Mouse (Mus musculus): ENCODE data around the gene Scamp3. TPM values are rescaled to one million over a fixed set of nuclear protein-coding genes. Genes with fewer than 3 reads are reported as not detected.

Gene Scamp3
- 58.2 and 64.2 TPM in 2 replicates for total RNA-seq (2017)

DNA sequence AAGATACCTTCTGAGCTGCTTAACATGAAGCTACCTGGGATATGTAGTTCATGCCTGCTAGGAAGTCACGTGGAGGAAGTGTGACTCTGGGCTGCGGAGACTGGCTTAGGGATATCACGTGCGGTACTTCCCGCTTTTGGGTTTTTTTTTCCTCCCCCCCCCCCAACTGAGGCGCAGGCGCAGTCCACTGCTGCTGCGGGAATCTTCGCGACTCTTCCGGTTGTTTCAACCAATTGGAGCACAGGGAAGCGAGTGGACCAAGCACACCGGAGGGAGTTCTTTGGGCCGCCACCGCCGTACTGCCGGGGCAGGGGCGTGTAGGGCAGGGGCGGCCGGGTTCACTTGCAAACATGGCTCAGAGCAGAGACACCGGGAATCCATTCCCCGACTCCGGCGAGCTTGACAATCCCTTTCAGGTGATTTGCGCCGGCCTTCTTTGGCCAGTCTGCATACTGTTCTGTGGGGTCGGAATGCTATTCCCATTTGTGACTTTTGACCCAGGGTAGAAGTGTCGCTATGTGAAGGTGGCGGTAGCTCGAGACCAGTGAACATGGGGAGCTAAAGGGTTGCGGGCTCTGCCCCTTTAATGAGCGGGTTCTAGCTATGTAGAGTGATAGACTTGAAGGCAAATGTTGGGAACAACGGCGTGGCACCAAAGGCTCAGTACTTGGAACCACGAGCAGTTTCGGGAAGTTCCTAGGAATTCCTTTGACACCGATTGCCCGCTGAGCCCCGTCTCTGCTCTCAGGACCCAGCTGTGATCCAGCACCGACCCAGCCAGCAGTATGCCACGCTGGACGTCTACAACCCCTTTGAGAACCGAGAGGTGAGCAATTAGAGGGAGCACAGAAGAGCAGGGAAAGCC lies at the start of gene Scamp3:
TSS of gene Scamp3 (plus strand) at position 232 of the 865 bp plus-strand sequence.
- ATAC-seq (ENCODE audit: extremely low read depth, insufficient number of reproducible peaks, low FRiP score, poor library complexity, severe bottlenecking): peak; percentile 90

DNA sequence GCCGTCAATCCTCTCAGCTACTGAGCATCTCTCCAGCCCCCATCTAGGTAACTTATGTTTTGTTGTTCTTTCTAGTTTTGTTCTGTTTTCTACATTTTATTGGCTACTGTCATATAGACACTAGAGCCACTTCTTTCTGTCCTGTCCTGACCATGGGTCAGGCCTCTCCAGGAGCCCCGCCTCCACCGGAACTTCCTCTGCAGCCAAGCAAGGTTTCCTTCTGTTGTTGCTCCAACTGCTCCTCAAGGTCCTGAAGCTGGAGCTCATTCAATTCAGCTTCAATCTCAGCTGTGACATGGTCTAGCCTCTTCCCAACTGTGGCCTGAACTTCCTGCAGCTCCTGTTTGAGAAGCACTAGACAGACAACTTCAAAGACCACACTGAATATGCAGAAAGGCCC lies 47.4 kb upstream of the Scamp3 start:
- no peak for ATAC-seq (ENCODE audit: extremely low read depth, insufficient number of reproducible peaks, low FRiP score, poor library complexity, severe bottlenecking)

- no peak for ATAC-seq (ENCODE audit: extremely low read depth, insufficient number of reproducible peaks, low FRiP score, poor library complexity, severe bottlenecking)
These were observed 45.5 kb upstream of the Scamp3 start for GRCm38 (mm10) chr3:89131816-89132215.

GRCm38 (mm10) chr3:89132285-89133062 lies 44.8 kb upstream of the Scamp3 start:
- ATAC-seq (ENCODE audit: extremely low read depth, insufficient number of reproducible peaks, low FRiP score, poor library complexity, severe bottlenecking): no peak

DNA sequence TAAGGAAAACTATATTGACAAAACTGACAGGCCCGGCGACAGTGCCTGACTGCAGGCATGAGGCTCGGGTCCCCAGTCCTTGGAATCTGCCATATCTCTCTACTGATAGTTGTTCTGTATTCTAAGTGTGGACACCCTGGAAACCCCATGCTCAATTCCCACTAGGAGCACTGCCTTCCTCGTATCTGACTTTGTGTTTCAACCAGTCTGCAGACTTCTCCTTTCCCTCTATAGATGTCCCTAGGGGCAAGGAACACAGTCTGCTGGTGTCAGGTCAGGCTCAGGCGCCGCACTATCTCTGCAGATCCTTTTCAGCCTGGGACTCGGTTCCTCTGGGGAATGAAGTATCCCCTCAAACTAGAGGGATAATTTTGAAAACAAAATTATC lies 44.2 kb upstream of the Scamp3 start:
- ATAC-seq (ENCODE audit: extremely low read depth, insufficient number of reproducible peaks, low FRiP score, poor library complexity, severe bottlenecking): no peak

- no peak for ATAC-seq (ENCODE audit: extremely low read depth, insufficient number of reproducible peaks, low FRiP score, poor library complexity, severe bottlenecking)
These were observed 43.5 kb upstream of the Scamp3 start for GRCm38 (mm10) chr3:89133752-89134151.

DNA sequence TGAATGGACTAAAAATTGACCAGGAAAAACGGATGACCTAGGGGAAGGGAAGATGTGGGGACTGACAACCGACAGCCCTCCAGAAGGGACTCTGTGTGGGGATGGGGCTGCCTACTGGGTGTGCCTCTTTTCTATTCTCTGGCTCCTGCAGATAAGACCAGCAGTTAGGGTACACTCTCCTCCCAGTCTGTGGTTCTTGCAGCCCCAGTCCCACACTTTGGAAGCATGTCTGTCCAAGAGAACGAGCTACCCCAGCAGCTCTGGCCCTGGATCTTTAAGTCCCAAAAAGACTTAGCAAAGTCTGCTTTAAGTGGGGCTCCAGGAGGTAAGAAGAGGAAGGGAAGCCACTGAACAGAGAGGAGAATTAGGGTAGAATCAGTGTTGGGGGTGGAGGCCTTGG lies 41.3 kb upstream of the Scamp3 start, which contains the start of gene Pklr:
TSS of gene Pklr (plus strand) at position 185 of the 400 bp plus-strand sequence.
- ATAC-seq (ENCODE audit: extremely low read depth, insufficient number of reproducible peaks, low FRiP score, poor library complexity, severe bottlenecking): no peak

GRCm38 (mm10) chr3:89136365-89136764 lies 40.9 kb upstream of the Scamp3 start:
- no peak for ATAC-seq (ENCODE audit: extremely low read depth, insufficient number of reproducible peaks, low FRiP score, poor library complexity, severe bottlenecking)

DNA sequence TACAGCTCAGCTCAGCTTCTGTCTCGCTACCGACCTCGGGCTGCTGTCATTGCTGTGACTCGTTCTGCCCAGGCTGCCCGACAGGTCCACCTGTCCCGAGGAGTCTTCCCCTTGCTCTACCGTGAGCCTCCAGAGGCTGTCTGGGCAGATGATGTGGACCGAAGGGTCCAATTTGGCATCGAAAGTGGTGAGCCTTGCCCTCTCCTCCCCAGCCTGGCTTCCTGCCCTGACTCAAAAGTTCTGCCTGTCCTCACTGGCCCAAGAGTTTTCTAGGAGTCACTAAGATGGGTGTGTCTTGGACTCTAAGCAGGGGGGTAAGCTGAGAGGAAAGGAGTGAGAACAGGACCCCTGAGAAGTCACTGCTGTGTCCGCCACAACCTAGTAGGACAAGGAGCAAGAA lies 32.5 kb upstream of the Scamp3 start:
- no peak for ATAC-seq (ENCODE audit: extremely low read depth, insufficient number of reproducible peaks, low FRiP score, poor library complexity, severe bottlenecking)

DNA sequence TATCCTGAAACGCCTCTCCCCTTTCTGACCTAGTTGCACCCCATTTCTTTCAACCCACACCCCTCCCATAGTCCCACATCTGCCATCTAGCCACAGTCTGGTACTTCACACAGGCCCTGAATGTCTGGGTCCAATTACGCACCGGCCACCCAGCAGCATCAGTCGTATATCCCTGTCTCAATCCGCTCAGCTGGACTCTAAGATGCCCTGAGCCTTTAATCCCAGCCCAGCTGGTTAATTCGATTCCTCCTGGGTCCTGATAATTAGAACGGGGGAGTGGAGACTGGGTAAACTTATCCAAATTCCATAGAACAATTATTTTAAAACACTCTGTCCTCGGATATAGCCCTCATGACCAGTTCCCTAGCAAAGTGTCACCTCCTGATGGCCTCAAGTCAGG lies 31.7 kb upstream of the Scamp3 start:
- no peak for ATAC-seq (ENCODE audit: extremely low read depth, insufficient number of reproducible peaks, low FRiP score, poor library complexity, severe bottlenecking)

- no peak for ATAC-seq (ENCODE audit: extremely low read depth, insufficient number of reproducible peaks, low FRiP score, poor library complexity, severe bottlenecking)
These were observed 29.9 kb upstream of the Scamp3 start for GRCm38 (mm10) chr3:89147101-89147978.

DNA sequence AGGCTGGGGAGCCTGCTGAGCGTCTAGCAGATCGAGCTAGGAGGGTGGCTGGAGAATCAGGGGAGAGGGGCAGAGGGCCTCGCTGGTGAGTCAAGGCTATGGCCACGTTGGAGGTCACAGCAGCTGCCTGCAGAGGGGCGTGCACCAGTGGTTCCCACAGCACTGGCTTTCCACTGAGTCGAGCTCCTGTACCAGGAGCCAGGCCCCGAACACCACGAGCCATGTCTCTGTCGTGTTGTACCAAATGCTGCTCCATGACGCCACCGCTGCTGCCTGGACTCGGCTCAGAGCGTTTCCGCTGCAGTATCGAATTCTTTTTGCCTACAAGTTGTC lies 29.3 kb upstream of the Scamp3 start:
- ATAC-seq (ENCODE audit: extremely low read depth, insufficient number of reproducible peaks, low FRiP score, poor library complexity, severe bottlenecking): no peak

DNA sequence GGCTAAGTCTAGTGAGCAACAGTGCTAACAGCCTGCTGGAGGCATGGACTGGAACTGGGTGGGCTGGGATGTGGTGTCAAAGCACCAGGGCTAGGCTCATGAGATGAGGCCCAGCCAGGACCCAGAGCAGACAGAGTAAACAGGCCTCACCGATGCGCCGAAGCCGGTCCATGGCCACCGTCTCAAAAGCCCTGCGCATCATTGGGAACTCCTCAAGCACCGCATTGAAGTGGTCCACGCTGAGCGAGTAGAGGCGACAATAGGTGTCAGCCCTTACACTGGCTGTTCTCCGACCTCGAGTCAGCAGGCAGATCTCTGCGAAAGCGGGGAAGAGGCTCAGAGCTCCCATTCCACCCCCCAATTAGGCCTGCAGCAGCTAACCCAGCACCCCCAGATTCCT lies 28.7 kb upstream of the Scamp3 start:
- no peak for ATAC-seq (ENCODE audit: extremely low read depth, insufficient number of reproducible peaks, low FRiP score, poor library complexity, severe bottlenecking)

GRCm38 (mm10) chr3:89152084-89152835 lies 25.0 kb upstream of the Scamp3 start:
- no peak for ATAC-seq (ENCODE audit: extremely low read depth, insufficient number of reproducible peaks, low FRiP score, poor library complexity, severe bottlenecking)

GRCm38 (mm10) chr3:89156951-89157350 lies 20.3 kb upstream of the Scamp3 start:
- no peak for ATAC-seq (ENCODE audit: extremely low read depth, insufficient number of reproducible peaks, low FRiP score, poor library complexity, severe bottlenecking)

DNA sequence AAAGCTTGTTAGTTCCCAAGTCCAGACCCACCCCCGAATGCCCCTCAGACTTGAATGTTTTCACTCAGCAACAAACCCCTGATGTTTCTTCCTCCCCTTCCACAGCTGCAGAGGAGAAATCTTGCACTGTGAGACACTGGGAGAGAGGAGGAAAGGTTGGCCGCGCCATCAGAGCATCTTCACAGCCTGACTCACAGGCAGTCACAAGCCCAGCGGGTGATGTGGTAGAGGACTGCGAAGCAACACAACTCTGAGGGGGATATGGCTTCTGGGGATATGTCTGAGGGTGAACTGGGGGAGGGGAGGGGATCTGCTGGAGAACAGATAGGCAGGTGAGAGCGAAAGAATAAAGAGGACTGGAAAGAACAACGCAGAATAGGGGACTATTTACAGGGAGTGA lies 18.6 kb upstream of the Scamp3 start:
- ATAC-seq (ENCODE audit: extremely low read depth, insufficient number of reproducible peaks, low FRiP score, poor library complexity, severe bottlenecking): no peak

- ATAC-seq (ENCODE audit: extremely low read depth, insufficient number of reproducible peaks, low FRiP score, poor library complexity, severe bottlenecking): no peak
These were observed 18.1 kb upstream of the Scamp3 start for GRCm38 (mm10) chr3:89159211-89159610.

GRCm38 (mm10) chr3:89159616-89160344 lies 17.5 kb upstream of the Scamp3 start, which contains the start of gene Hcn3:
TSS of gene Hcn3 (minus strand) at chr3:89160196.
- peak; percentile 35; the same call in 1 of the 2 replicates for ATAC-seq (ENCODE audit: extremely low read depth, insufficient number of reproducible peaks, low FRiP score, poor library complexity, severe bottlenecking)
